Mouse (Mus musculus): ENCODE results near the gene Fxyd5.

Gene Fxyd5

GRCm38 (mm10) chr7:30996491-30996890 is 45.8 kb downstream of the Fxyd5 start:
- intact Hi-C loops (cut with DNase I) = no loop called here

- intact Hi-C loops (cut with DNase I) = no loop called here
Measured at GRCm38 (mm10) chr7:30993986-30994385, 48.3 kb downstream of the Fxyd5 start.

- intact Hi-C loops (cut with DNase I) = no loop called here
Measured at GRCm38 (mm10) chr7:30992148-30992547, 50.1 kb downstream of the Fxyd5 start.

GRCm38 (mm10) chr7:30988519-30989162 is 53.6 kb downstream of the Fxyd5 start:
- intact Hi-C loops (cut with DNase I) = no loop called here

- intact Hi-C loops (cut with DNase I) = no loop called here
Measured at GRCm38 (mm10) chr7:30985357-30985756, 56.9 kb downstream of the Fxyd5 start.

Small RNA genes within 50 kb of the gene (microRNA-seq; reads per million reads assigned to microRNA genes)
- 0 reads per million in 2 experiments for gene Mir7050
